Mouse (Mus musculus): ENCODE data around the gene Mapk3. TPM values are rescaled to one million over a fixed set of nuclear protein-coding genes. Genes with fewer than 3 reads are reported as not detected.
"Not testable (repeated sequence)": the region's sequence is repeated elsewhere in the genome, so short reads cannot be mapped to it uniquely, and the experiment has no call there.

Mapk3 gene
- total and polyA plus RNA-seq, 2 experiments from 2014 or later, result 53.0 to 59.2 TPM

DNA sequence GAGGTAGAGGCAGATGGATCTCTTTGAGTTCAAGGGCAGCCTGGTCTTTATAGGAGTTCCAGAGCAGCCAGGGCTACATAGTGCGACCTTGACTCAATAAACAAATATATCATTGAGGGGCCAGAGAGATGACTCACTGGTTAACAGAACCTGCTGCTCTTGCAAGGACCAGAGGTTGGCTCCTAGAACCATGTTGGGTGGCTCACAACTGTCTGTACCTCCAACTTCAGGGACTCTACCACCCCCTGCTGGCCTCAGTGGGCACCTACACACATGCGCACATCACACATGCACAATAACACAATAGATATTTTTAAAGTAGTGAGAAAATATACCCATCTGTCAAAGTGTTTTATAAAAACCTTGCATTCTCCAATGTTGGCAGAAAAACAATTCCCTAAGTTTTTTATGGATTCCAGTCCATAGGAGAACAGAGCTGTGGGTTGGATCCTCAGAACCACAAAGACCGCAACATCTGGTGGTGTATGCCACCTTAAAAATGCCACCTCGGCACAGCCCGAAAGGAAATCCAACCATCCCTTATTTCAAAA is 40.5 kb upstream of the Mapk3 start:
- Histone ChIP-seq H3K4me2 (ENCODE audit: low read depth, low read length) (no peak overlapping the region), H3K4me1 (ENCODE audit: control insufficient read depth, insufficient read depth) (no peaks in the 10 kb centered on the region), H3K9me3 (replicated peaks; ENCODE audit: control insufficient read depth, low read length) (no peaks in the 10 kb centered on the region), H3K27ac (ENCODE audit: low read depth) (no peak overlapping the region), H3K27me3 (ENCODE audit: control insufficient read depth, insufficient read depth, low read length) (no peaks in the 10 kb centered on the region), H3K9ac (replicated peaks; ENCODE audit: low read depth, low read length) (no peak overlapping the region), H3K4me3 (ENCODE audit: low read depth, low read length) (no peak overlapping the region), H3K36me3 (replicated peaks; ENCODE audit: control insufficient read depth, insufficient read depth, low read length) (no peaks in the 10 kb centered on the region)
- no peak for ATAC-seq (ENCODE audit: insufficient read depth, low read depth)
- 89% methylated on average over 5 of the region's 5 CpGs for WGBS
- DNase-seq (ENCODE audit: low spot score), result no peak
- TF ChIP-seq EP300 (IDR thresholded peaks at IDR 0.05; ENCODE audit: low read depth) (no peak), CTCF (IDR thresholded peaks at IDR 0.05; ENCODE audit: low read depth) (no peak)

DNA sequence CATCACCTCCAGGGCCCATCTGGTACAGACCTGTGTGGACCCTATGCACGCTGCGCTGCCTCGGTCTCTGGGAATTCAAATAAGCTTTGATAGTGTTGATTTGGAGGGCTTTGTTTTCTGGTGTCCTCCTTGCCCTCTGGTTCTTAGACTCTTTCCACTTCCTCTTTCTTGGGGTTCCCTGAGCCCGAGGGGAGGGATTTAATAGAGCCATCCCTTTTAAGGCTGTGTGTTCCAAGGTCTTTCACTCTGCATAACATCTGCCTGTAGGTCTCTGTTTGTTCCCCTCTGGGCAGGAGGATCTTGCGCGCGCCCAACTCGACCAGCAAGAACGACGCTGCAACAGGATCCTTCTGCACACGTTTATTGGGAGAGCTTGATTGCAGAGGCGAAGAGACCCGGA is 37.8 kb upstream of the Mapk3 start:
- no peaks in the 10 kb centered on the region for H3K9me3 ChIP-seq (replicated peaks; ENCODE audit: control insufficient read depth, low read length)
- no peak overlapping the region for H3K4me2 ChIP-seq (ENCODE audit: low read depth, low read length)
- no peaks in the 10 kb centered on the region for H3K36me3 ChIP-seq (replicated peaks; ENCODE audit: control insufficient read depth, insufficient read depth, low read length)
- H3K27me3 ChIP-seq (ENCODE audit: control insufficient read depth, insufficient read depth, low read length), result no peaks in the 10 kb centered on the region
- no peaks in the 10 kb centered on the region for H3K4me1 ChIP-seq (ENCODE audit: control insufficient read depth, insufficient read depth)
- WGBS, result 90% methylated on average over 13 of the region's 13 CpGs
- TF ChIP-seq EP300 (IDR thresholded peaks at IDR 0.05; ENCODE audit: low read depth) (no peak), CTCF (IDR thresholded peaks at IDR 0.05; ENCODE audit: low read depth) (no peak)
- H3K27ac ChIP-seq (ENCODE audit: low read depth), result no peak overlapping the region
- DNase-seq (ENCODE audit: low spot score) (no peak), ATAC-seq (ENCODE audit: insufficient read depth, low read depth) (no peak)
- H3K4me3 ChIP-seq (ENCODE audit: low read depth, low read length), result no peak overlapping the region
- H3K9ac ChIP-seq (replicated peaks; ENCODE audit: low read depth, low read length), result no peak overlapping the region

DNA sequence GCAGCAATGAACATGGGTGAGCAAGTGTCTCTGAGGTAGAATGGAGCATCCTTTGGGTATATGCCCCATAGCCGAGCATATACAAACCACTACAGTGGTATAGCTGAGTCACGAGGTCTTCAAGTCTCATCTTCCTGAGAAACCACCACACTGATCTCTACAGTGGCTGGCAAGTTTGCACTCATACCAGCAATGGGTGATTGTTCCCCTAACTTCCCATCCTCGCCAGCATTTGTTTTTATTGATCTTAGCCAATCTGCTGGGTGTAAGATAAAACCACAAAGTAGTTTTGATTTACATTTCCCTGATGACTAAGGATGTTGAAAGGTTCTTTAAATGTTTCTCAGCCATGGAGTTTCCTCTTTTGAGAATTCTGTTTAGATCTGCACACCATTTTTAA is 34.3 kb upstream of the Mapk3 start:
- Histone ChIP-seq H3K27ac (ENCODE audit: low read depth) (no peak overlapping the region), H3K36me3 (replicated peaks; ENCODE audit: control insufficient read depth, insufficient read depth, low read length) (no peaks in the 10 kb centered on the region), H3K4me1 (ENCODE audit: control insufficient read depth, insufficient read depth) (no peaks in the 10 kb centered on the region), H3K4me3 (ENCODE audit: low read depth, low read length) (no peak overlapping the region), H3K9me3 (replicated peaks; ENCODE audit: control insufficient read depth, low read length) (no peaks in the 10 kb centered on the region), H3K4me2 (ENCODE audit: low read depth, low read length) (no peak overlapping the region), H3K27me3 (ENCODE audit: control insufficient read depth, insufficient read depth, low read length) (no peaks in the 10 kb centered on the region), H3K9ac (replicated peaks; ENCODE audit: low read depth, low read length) (no peak overlapping the region)
- WGBS, result 67% methylated on average over 3 of the region's 3 CpGs
- DNase-seq (ENCODE audit: low spot score) (no peak), ATAC-seq (ENCODE audit: insufficient read depth, low read depth) (no peak)
- TF ChIP-seq CTCF (IDR thresholded peaks at IDR 0.05; ENCODE audit: low read depth), result no peak
- no peak for TF ChIP-seq EP300 (IDR thresholded peaks at IDR 0.05; ENCODE audit: low read depth)

DNA sequence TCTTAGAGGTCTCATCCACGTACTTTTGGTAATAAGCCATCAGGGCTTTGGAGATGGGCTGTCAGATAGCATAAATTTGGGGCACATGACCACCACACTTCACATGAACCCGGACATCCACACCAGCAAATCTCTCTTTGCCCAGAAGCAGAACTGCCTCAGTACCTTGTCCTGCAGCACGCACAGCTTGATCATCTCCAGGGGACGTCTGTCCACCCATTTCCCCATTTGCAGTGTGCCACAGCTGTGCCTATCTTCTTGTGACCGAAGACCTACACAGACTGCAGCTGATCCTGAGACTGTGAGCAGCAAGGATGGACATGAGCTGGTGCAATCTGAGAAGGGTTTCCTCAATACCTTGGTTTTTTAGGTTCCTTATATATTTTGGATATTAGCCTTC is 33.7 kb upstream of the Mapk3 start:
- TF ChIP-seq EP300 (IDR thresholded peaks at IDR 0.05; ENCODE audit: low read depth) (no peak), CTCF (IDR thresholded peaks at IDR 0.05; ENCODE audit: low read depth) (no peak)

DNA sequence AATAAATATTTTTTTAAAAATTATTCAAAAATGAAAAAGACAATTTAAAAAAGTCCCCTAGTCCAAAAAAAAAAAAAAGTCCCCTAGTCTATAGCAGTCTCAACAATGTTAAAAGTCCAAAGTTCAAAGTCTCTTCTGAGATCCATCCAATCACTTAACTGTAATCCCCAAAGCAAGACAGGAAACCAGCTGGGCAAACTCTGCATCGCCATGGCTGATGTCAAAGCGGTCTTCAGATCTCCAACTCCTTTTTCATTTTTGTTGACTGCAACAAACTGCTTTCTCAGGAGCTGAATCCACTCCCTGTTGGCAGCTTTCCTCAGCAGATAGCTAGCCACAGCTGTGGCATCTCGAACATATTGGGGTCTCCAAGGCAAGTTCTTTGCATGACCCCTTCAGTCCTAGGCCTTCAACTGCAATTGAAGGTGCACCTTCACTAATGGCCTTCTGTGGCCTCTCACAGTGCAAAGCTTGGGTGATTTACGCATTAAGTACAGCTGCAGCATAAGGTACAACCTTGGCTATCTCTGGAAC is 29.1 kb upstream of the Mapk3 start:
- DNase-seq (ENCODE audit: low spot score); H3K27ac ChIP-seq (ENCODE audit: low read depth); H3K9ac ChIP-seq (replicated peaks; ENCODE audit: low read depth, low read length); H3K4me1 ChIP-seq (ENCODE audit: control insufficient read depth, insufficient read depth); ATAC-seq (ENCODE audit: insufficient read depth, low read depth); H3K4me2 ChIP-seq (ENCODE audit: low read depth, low read length); H3K36me3 ChIP-seq (replicated peaks; ENCODE audit: control insufficient read depth, insufficient read depth, low read length); H3K4me3 ChIP-seq (ENCODE audit: low read depth, low read length); H3K27me3 ChIP-seq (ENCODE audit: control insufficient read depth, insufficient read depth, low read length); H3K9me3 ChIP-seq (replicated peaks; ENCODE audit: control insufficient read depth, low read length): not testable (repeated sequence)
- 76% methylated on average over 4 of the region's 4 CpGs for WGBS

More for the DNA sequence above, 33.7 kb upstream of the Mapk3 start:
- no peak overlapping the region for H3K27ac ChIP-seq (ENCODE audit: low read depth)
- no peak overlapping the region for H3K4me3 ChIP-seq (ENCODE audit: low read depth, low read length)
- DNase-seq (ENCODE audit: low spot score) (no peak), ATAC-seq (ENCODE audit: insufficient read depth, low read depth) (no peak)
- no peak overlapping the region for H3K9ac ChIP-seq (replicated peaks; ENCODE audit: low read depth, low read length)
- no peaks in the 10 kb centered on the region for H3K4me1 ChIP-seq (ENCODE audit: control insufficient read depth, insufficient read depth)
- no peaks in the 10 kb centered on the region for H3K27me3 ChIP-seq (ENCODE audit: control insufficient read depth, insufficient read depth, low read length)
- H3K9me3 ChIP-seq (replicated peaks; ENCODE audit: control insufficient read depth, low read length), result no peaks in the 10 kb centered on the region
- H3K4me2 ChIP-seq (ENCODE audit: low read depth, low read length), result no peak overlapping the region
- 66% methylated on average over 5 of the region's 5 CpGs for WGBS
- H3K36me3 ChIP-seq (replicated peaks; ENCODE audit: control insufficient read depth, insufficient read depth, low read length), result no peaks in the 10 kb centered on the region

DNA sequence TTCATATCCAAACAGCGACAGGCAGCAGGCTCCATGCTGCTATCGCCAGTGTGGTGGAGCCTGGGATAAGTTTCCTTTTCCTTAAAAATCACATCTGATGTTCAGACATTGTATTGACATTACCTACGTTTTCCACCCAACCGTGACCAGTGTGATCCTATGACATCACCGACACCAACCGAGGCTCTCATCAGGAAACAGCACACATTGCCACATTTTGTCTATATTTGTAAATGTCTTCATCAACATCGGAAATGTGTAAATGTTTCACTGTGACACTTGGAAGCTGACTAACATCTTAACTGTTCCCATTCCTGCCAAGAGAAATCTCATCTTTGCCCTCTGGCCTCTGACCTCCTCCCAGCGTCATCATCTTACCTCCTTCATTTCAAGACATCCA is 23.3 kb upstream of the Mapk3 start:
- no peak for ATAC-seq (ENCODE audit: insufficient read depth, low read depth)
- H3K9ac ChIP-seq (replicated peaks; ENCODE audit: low read depth, low read length), result no peak overlapping the region
- H3K4me1 ChIP-seq (ENCODE audit: control insufficient read depth, insufficient read depth), result no peaks in the 10 kb centered on the region
- TF ChIP-seq EP300 (IDR thresholded peaks at IDR 0.05; ENCODE audit: low read depth) (no peak), CTCF (IDR thresholded peaks at IDR 0.05; ENCODE audit: low read depth) (no peak)
- H3K4me2 ChIP-seq (ENCODE audit: low read depth, low read length), result no peak overlapping the region
- no peaks in the 10 kb centered on the region for H3K36me3 ChIP-seq (replicated peaks; ENCODE audit: control insufficient read depth, insufficient read depth, low read length)
- DNase-seq (ENCODE audit: low spot score), result no peak
- no peaks in the 10 kb centered on the region for H3K27me3 ChIP-seq (ENCODE audit: control insufficient read depth, insufficient read depth, low read length)
- H3K4me3 ChIP-seq (ENCODE audit: low read depth, low read length), result no peak overlapping the region
- H3K9me3 ChIP-seq (replicated peaks; ENCODE audit: control insufficient read depth, low read length), result no peaks in the 10 kb centered on the region
- H3K27ac ChIP-seq (ENCODE audit: low read depth), result no peak overlapping the region
- 74% methylated on average over 8 of the region's 8 CpGs for WGBS
